Mouse (Mus musculus): ENCODE results near the gene Zfp592. TPM values are rescaled to one million over a fixed set of nuclear protein-coding genes. Genes with fewer than 3 reads are reported as not detected.

Zfp592 gene
- polyA plus RNA-seq, 1 experiment: 24.7 TPM

- no peak for DNase-seq (ENCODE audit: low read depth in 1 of 2, low spot score in 2 of 2)
- no peak for TF ChIP-seq CTCF (IDR thresholded peaks at IDR 0.05; ENCODE audit: extremely low read depth, insufficient read depth, insufficient read length, insufficient replicate concordance)
- TF ChIP-seq POLR2A (IDR thresholded peaks at IDR 0.05; ENCODE audit: low read depth, low read length): no peak
- Histone ChIP-seq H3K27me3 (ENCODE audit: control insufficient read depth, insufficient read depth, low read length) (no peaks in the 10 kb centered on the region), H3K4me1 (ENCODE audit: control insufficient read depth, insufficient read depth, insufficient read length) (no peaks in the 10 kb centered on the region), H3K4me3 (ENCODE audit: extremely low read depth, insufficient read depth, insufficient read length) (no peak overlapping the region), H3K27ac (ENCODE audit: insufficient read depth, low read length) (no peak overlapping the region), H3K36me3 (ENCODE audit: control insufficient read depth, insufficient read depth, low read length) (no peaks in the 10 kb centered on the region)
- WGBS: 82% methylated on average over 5 of the region's 5 CpGs
Observed at GRCm38 (mm10) chr7:81049966-81050365, 56.5 kb downstream of the Zfp592 start.

- 90% methylated on average over 11 of the region's 11 CpGs for WGBS
- DNase-seq (ENCODE audit: low read depth in 1 of 2, low spot score in 2 of 2): no peak
- Histone ChIP-seq H3K4me3 (ENCODE audit: extremely low read depth, insufficient read depth, insufficient read length) (no peak overlapping the region), H3K4me1 (ENCODE audit: control insufficient read depth, insufficient read depth, insufficient read length) (no peaks in the 10 kb centered on the region), H3K27me3 (ENCODE audit: control insufficient read depth, insufficient read depth, low read length) (no peaks in the 10 kb centered on the region), H3K36me3 (ENCODE audit: control insufficient read depth, insufficient read depth, low read length) (no peaks in the 10 kb centered on the region), H3K27ac (ENCODE audit: insufficient read depth, low read length) (no peak overlapping the region)
- TF ChIP-seq POLR2A (IDR thresholded peaks at IDR 0.05; ENCODE audit: low read depth, low read length) (no peak), CTCF (IDR thresholded peaks at IDR 0.05; ENCODE audit: extremely low read depth, insufficient read depth, insufficient read length, insufficient replicate concordance) (no peak)
Observed at GRCm38 (mm10) chr7:81055709-81056370, 62.4 kb downstream of the Zfp592 start.

GRCm38 (mm10) chr7:81057471-81057870 lies 64.0 kb downstream of the Zfp592 start, which contains the start of gene Alpk3:
Alpk3 (plus strand) TSS chr7:81057600.
- Histone ChIP-seq H3K27ac (ENCODE audit: insufficient read depth, low read length) (no peak within 1 kb of the TSS), H3K36me3 (ENCODE audit: control insufficient read depth, insufficient read depth, low read length) (no peaks in the 10 kb centered on the region), H3K27me3 (ENCODE audit: control insufficient read depth, insufficient read depth, low read length) (no peaks in the 10 kb centered on the region), H3K4me3 (ENCODE audit: extremely low read depth, insufficient read depth, insufficient read length) (no peak within 1 kb of the TSS), H3K4me1 (ENCODE audit: control insufficient read depth, insufficient read depth, insufficient read length) (no peaks in the 10 kb centered on the region)
- no peak for DNase-seq (ENCODE audit: low read depth in 1 of 2, low spot score in 2 of 2)
- 60% methylated on average over 27 of the region's 27 CpGs for WGBS
- TF ChIP-seq POLR2A (IDR thresholded peaks at IDR 0.05; ENCODE audit: low read depth, low read length): no peak
- TF ChIP-seq CTCF (IDR thresholded peaks at IDR 0.05; ENCODE audit: extremely low read depth, insufficient read depth, insufficient read length, insufficient replicate concordance): no peak

GRCm38 (mm10) chr7:81057901-81058711 lies 64.6 kb downstream of the Zfp592 start:
- Histone ChIP-seq H3K27me3 (ENCODE audit: control insufficient read depth, insufficient read depth, low read length) (no peaks in the 10 kb centered on the region), H3K4me3 (ENCODE audit: extremely low read depth, insufficient read depth, insufficient read length) (no peak overlapping the region), H3K27ac (ENCODE audit: insufficient read depth, low read length) (no peak overlapping the region), H3K4me1 (ENCODE audit: control insufficient read depth, insufficient read depth, insufficient read length) (no peaks in the 10 kb centered on the region), H3K36me3 (ENCODE audit: control insufficient read depth, insufficient read depth, low read length) (no peaks in the 10 kb centered on the region)
- no peak for DNase-seq (ENCODE audit: low read depth in 1 of 2, low spot score in 2 of 2)
- TF ChIP-seq POLR2A (IDR thresholded peaks at IDR 0.05; ENCODE audit: low read depth, low read length) (no peak), CTCF (IDR thresholded peaks at IDR 0.05; ENCODE audit: extremely low read depth, insufficient read depth, insufficient read length, insufficient replicate concordance) (no peak)
- 66% methylated on average over 6 of the region's 6 CpGs for WGBS

- no peak for TF ChIP-seq CTCF (IDR thresholded peaks at IDR 0.05; ENCODE audit: extremely low read depth, insufficient read depth, insufficient read length, insufficient replicate concordance)
- TF ChIP-seq POLR2A (IDR thresholded peaks at IDR 0.05; ENCODE audit: low read depth, low read length): no peak
- H3K36me3 ChIP-seq (ENCODE audit: control insufficient read depth, insufficient read depth, low read length): no peaks in the 10 kb centered on the region
- no peaks in the 10 kb centered on the region for H3K27me3 ChIP-seq (ENCODE audit: control insufficient read depth, insufficient read depth, low read length)
- H3K27ac ChIP-seq (ENCODE audit: insufficient read depth, low read length): no peak overlapping the region
- 65% methylated on average over 9 of the region's 9 CpGs for WGBS
- DNase-seq (ENCODE audit: low read depth in 1 of 2, low spot score in 2 of 2): no peak
- H3K4me3 ChIP-seq (ENCODE audit: extremely low read depth, insufficient read depth, insufficient read length): no peak overlapping the region
- no peaks in the 10 kb centered on the region for H3K4me1 ChIP-seq (ENCODE audit: control insufficient read depth, insufficient read depth, insufficient read length)
Observed at GRCm38 (mm10) chr7:81058712-81059154, 65.3 kb downstream of the Zfp592 start.

- no peak for DNase-seq (ENCODE audit: low read depth in 1 of 2, low spot score in 2 of 2)
- Histone ChIP-seq H3K4me3 (ENCODE audit: extremely low read depth, insufficient read depth, insufficient read length) (no peak overlapping the region), H3K4me1 (ENCODE audit: control insufficient read depth, insufficient read depth, insufficient read length) (no peaks in the 10 kb centered on the region), H3K36me3 (ENCODE audit: control insufficient read depth, insufficient read depth, low read length) (no peaks in the 10 kb centered on the region), H3K27me3 (ENCODE audit: control insufficient read depth, insufficient read depth, low read length) (no peaks in the 10 kb centered on the region), H3K27ac (ENCODE audit: insufficient read depth, low read length) (no peak overlapping the region)
- 89% methylated on average over 5 of the region's 5 CpGs for WGBS
- TF ChIP-seq CTCF (IDR thresholded peaks at IDR 0.05; ENCODE audit: extremely low read depth, insufficient read depth, insufficient read length, insufficient replicate concordance) (no peak), POLR2A (IDR thresholded peaks at IDR 0.05; ENCODE audit: low read depth, low read length) (no peak)
Observed at GRCm38 (mm10) chr7:81059388-81059787, 65.9 kb downstream of the Zfp592 start.

Measured in spleen, adult 2 months (tissue).